Mouse (Mus musculus) right cerebral cortex, adult 18-20 months (tissue): ENCODE data around the gene Ptprz1.
"Not testable (repeated sequence)": the region's sequence is repeated elsewhere in the genome, so short reads cannot be mapped to it uniquely, and the experiment has no call there.

Source experiments
- DNase-seq: peaks from one replicate; pipeline ENCODE4 v3.0.0; 2022; ENCODE audit warnings: mixed read lengths

Ptprz1 gene

GRCm38 (mm10) chr6:23014988-23015613 is 139.8 kb downstream of the Ptprz1 start:
- no peak for DNase-seq

DNA sequence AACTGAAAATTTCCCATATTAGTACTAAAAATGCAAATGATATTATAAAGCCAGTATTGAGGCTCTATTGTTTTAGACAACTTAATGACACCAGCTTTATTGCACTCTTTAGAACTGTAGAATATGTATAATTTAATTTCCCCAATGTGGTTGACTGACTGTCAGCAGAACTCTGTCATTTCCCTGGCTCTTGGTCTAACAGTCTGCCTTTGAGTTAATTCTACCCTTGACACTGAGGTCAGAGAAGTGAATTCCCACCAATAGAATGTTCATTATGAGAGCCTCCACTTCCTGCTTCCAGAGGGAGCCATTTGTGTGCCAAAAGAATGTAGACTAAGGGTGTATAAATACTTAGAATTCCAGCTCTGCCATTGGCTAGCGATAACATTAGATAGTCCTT is 152.9 kb downstream of the Ptprz1 start:
- DNase-seq = no peak

DNA sequence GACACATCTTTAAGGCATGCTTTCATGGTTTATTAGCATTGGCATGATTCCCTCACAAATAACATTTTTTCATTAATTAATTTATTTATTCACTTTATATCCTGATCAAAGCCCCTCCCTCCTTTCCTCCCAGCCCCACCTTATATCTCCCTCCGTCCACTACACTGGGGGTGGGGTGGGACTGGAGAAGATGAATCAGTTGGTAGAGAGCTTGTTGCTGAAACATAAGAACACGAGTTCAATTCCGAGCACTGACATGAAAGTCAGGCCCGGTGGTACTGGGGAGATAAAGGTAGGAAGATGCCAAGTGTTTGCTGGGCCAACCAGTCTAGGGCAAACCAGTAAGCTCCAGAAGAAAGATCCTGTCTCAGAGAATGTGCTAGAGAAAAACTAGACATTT is 173.5 kb downstream of the Ptprz1 start:
- DNase-seq = no peak

DNA sequence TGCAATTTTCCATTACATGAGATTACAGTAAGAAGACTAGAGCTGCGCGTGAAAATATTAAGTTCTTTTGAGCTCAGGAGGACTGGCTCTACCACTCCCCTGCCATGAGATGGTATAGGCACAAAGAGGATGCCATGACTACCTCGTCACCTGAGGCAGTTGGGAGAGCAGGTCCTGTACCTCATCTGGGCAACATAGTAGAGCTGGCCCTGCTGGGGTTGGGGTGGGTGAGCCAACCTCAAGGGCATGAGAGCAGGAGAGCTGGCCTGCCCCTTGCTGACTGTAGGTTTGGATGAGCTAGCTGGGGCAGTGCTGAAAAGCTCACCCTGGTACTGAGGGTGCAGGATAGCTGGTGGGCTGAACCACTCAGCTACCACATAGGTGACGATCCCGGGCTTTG is 180.4 kb downstream of the Ptprz1 start:
- no peak for DNase-seq

DNA sequence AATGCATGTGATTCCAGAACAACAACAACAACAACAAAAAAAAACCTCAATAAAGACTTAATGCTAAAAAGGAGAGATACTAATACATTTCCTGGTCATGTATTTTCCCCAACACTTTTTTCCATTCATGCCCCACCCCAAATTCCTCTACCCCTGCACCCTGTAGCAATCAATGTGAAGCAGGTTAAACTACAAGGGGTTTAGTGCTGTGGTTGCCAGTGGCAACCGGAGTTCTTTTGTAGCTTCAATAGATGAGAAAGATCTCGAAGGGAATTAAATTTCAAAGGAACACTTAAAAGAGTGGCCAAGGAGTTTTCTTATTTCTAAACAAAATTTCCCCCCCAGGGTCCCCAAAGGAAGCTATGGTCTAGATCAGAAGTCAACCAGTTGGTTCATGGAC is 200.8 kb downstream of the Ptprz1 start:
- no peak for DNase-seq

DNA sequence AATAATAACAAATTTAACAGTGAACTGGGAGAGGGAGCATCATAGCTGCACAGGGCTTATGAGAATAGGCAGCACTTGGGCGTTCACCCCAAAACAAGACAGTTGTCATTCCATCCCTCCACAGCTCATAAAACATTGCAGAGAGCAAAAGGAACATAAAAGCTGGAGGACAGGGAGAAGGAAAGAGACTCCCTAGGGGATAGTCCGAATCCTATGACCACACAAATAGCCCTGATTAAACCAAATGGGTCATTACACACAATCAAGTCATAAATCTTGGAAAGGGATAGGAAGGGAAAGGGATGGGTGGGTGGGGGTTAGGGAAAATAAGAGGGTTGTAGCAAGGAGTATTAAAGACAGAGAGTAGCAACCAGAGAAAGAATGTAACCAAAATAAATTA is 203.0 kb downstream of the Ptprz1 start:
- no peak for DNase-seq

GRCm38 (mm10) chr6:23079991-23080680 is 204.8 kb downstream of the Ptprz1 start:
- DNase-seq = no peak

GRCm38 (mm10) chr6:23084587-23085421 is 209.5 kb downstream of the Ptprz1 start:
- DNase-seq = no peak

- not testable (repeated sequence) for DNase-seq
These were observed 214.0 kb downstream of the Ptprz1 start for GRCm38 (mm10) chr6:23089292-23089691.

- not testable (repeated sequence) for DNase-seq
These were observed 215.2 kb downstream of the Ptprz1 start for GRCm38 (mm10) chr6:23090346-23091055.
